Mouse (Mus musculus) midbrain, embryonic 15.5 days (tissue): ENCODE measurements around the gene Tlcd2. TPM values are rescaled to one million over a fixed set of nuclear protein-coding genes. Genes with fewer than 3 reads are reported as not detected.
A peak's percentile ranks its signal among the peaks of the same experiment; 100 is the strongest.

Experiments
- ATAC-seq: fragments of 200-750 bp; cut with Nextera tagmentation; replicated peaks from 2 replicates; pipeline ENCODE4 v1.8.0; 2017; ENCODE audit warnings: moderate TSS enrichment
- H3K27ac ChIP-seq: fragments of 300-500 bp; sonication (generic); 2 replicates; pipeline ENCODE4 v1.5.1; 2015; ENCODE audit warnings: mild to moderate bottlenecking, inconsistent platforms
- H3K27me3 ChIP-seq: fragments of 300-500 bp; sonication (generic); replicated peaks from 2 replicates; pipeline ENCODE4 v1.6.1; 2015; ENCODE audit warnings: inconsistent platforms
- H3K36me3 ChIP-seq: fragments of 300-500 bp; sonication (generic); replicated peaks from 2 replicates; pipeline ENCODE4 v1.6.1; 2015; ENCODE audit warnings: inconsistent platforms
- H3K4me1 ChIP-seq: fragments of 300-500 bp; sonication (generic); 2 replicates; pipeline ENCODE4 v1.6.1; 2015; ENCODE audit warnings: inconsistent platforms
- H3K4me2 ChIP-seq: fragments of 300-500 bp; sonication (generic); 2 replicates; pipeline ENCODE4 v1.6.1; 2015; ENCODE audit warnings: inconsistent platforms, mild to moderate bottlenecking, moderate library complexity
- H3K4me3 ChIP-seq: fragments of 300-500 bp; sonication (generic); 2 replicates; pipeline ENCODE4 v1.5.1; 2015; ENCODE audit warnings: mild to moderate bottlenecking, inconsistent platforms
- H3K9ac ChIP-seq: fragments of 300-500 bp; sonication (generic); 2 replicates; pipeline ENCODE4 v1.6.1; 2015; ENCODE audit warnings: mild to moderate bottlenecking, inconsistent platforms
- H3K9me3 ChIP-seq: fragments of 300-500 bp; sonication (generic); 2 replicates; pipeline ENCODE4 v1.6.1; 2016; ENCODE audit warnings: inconsistent platforms
- WGBS: fragments of 180-500 bp; shearing (Covaris S2); methylation state at CpG from one replicate; pipeline ENCODE4 v1.1.7; 2015; ENCODE audit warnings: mixed read lengths; 5-methylcytosine and 5-hydroxymethylcytosine counted together
- microRNA counts: library from miRNA; unstranded; fragments of <30 nt; microRNA quantifications from one replicate; lab custom pipeline; 2016
- microRNA-seq: library from miRNA; unstranded; fragments of <30 nt; microRNA quantifications from one replicate; pipeline ENCODE4, GENCODE M21; 2016
- polyA plus RNA-seq: library from polyadenylated mRNA; unstranded; fragments of >200 nt; fragmentation: Nextera tagmentation; extraction: Ambion mirVana; gene quantifications from 2 replicates; pipeline ENCODE4 v1.2.1, GENCODE M21; 2015

Gene Tlcd2
- polyA plus RNA-seq, 1 experiment from 2014 or later = 2.2 TPM

GRCm38 (mm10) chr11:75511213-75511612, 49.7 kb downstream of the Tlcd2 start:
- Histone ChIP-seq H3K4me1 (peaks cover 13% of the 10 kb centered on the region), H3K27me3 (no peaks in the 10 kb centered on the region), H3K9me3 (no peaks in the 10 kb centered on the region), H3K27ac (no peak overlapping the region), H3K4me2 (0 out of 2 replicates have a peak overlapping the region, but pooled peaks have one; percentile 93), H3K4me3 (no peak overlapping the region), H3K9ac (no peak overlapping the region), H3K36me3 (peaks cover 28% of the 10 kb centered on the region)
- no peak for ATAC-seq
- WGBS = 82% methylated on average over 6 of the region's 6 CpGs

- peaks cover 22% of the 10 kb centered on the region for H3K36me3 ChIP-seq
- H3K9me3 ChIP-seq = no peaks in the 10 kb centered on the region
- H3K27ac ChIP-seq = no peak overlapping the region
- WGBS = 80% methylated on average over 9 of the region's 9 CpGs
- H3K9ac ChIP-seq = no peak overlapping the region
- no peak overlapping the region for H3K4me2 ChIP-seq
- H3K4me1 ChIP-seq = peaks cover 13% of the 10 kb centered on the region
- H3K27me3 ChIP-seq = no peaks in the 10 kb centered on the region
- no peak overlapping the region for H3K4me3 ChIP-seq
- no peak for ATAC-seq
Observed at GRCm38 (mm10) chr11:75512301-75513018, 50.9 kb downstream of the Tlcd2 start.

- Histone ChIP-seq H3K9ac (no peak within 1 kb of the TSS), H3K27ac (no peak within 1 kb of the TSS), H3K4me1 (peaks cover 13% of the 10 kb centered on the region), H3K4me3 (no peak within 1 kb of the TSS), H3K27me3 (no peaks in the 10 kb centered on the region), H3K9me3 (no peaks in the 10 kb centered on the region), H3K36me3 (peaks cover 15% of the 10 kb centered on the region), H3K4me2 (no peak within 1 kb of the TSS)
- no peak for ATAC-seq
- WGBS = 46% methylated on average over 8 of the region's 8 CpGs
Observed at GRCm38 (mm10) chr11:75513336-75513735, 51.8 kb downstream of the Tlcd2 start, which contains the start of gene Scarf1. Gene Scarf1, plus strand, starts transcription at chr11:75513540.

GRCm38 (mm10) chr11:75515186-75515585, 53.7 kb downstream of the Tlcd2 start:
- no peak for ATAC-seq
- Histone ChIP-seq H3K36me3 (no peaks in the 10 kb centered on the region), H3K4me1 (peaks cover 4% of the 10 kb centered on the region), H3K9ac (no peak overlapping the region), H3K27me3 (no peaks in the 10 kb centered on the region), H3K4me2 (no peak overlapping the region), H3K9me3 (no peaks in the 10 kb centered on the region), H3K27ac (no peak overlapping the region), H3K4me3 (no peak overlapping the region)
- 92% methylated on average over 25 of the region's 25 CpGs for whole genome bisulfite sequencing

GRCm38 (mm10) chr11:75519834-75520633, 58.5 kb downstream of the Tlcd2 start:
- Histone ChIP-seq H3K27ac (no peak overlapping the region), H3K9me3 (no peaks in the 10 kb centered on the region), H3K4me2 (no peak overlapping the region), H3K4me1 (no peaks in the 10 kb centered on the region), H3K9ac (no peak overlapping the region), H3K27me3 (no peaks in the 10 kb centered on the region), H3K4me3 (no peak overlapping the region), H3K36me3 (no peaks in the 10 kb centered on the region)
- ATAC-seq = no peak
- 79% methylated on average over 15 of the region's 15 CpGs for WGBS

MicroRNAs encoded within 50 kb of the gene (microRNA counts, 519-probe panel; counts per million panel counts)
- microRNA mmu-miR-22 (lab: Ali Mortazavi, UCI) = 4,035 counts per million, percentile 90 among the panel's probes with 10 or more counts

Small RNA genes lying within 50 kb of the gene (microRNA-seq; reads per million reads assigned to microRNA genes)
- 4,020 reads per million, percentile 90 among the genes with 10 or more reads in this experiment for gene Mir22

Other genes with a start within 250 kb of the Tlcd2 start
- gene Rpa1, start 113.4 kb upstream of the Tlcd2 start, polyA plus RNA-seq = 49.1 and 49.6 TPM in 2 replicates
- gene Smyd4, start 113.3 kb upstream of the Tlcd2 start, polyA plus RNA-seq = 16.8 and 17.2 TPM in 2 replicates
- gene Serpinf1, start 39.0 kb upstream of the Tlcd2 start, polyA plus RNA-seq = 29.8 and 42.7 TPM in 2 replicates
- gene Serpinf2, start 22.1 kb upstream of the Tlcd2 start, polyA plus RNA-seq = 0.37 TPM in 1 of 2 replicates, not detected in the other
- gene Wdr81, start 7.0 kb upstream of the Tlcd2 start, polyA plus RNA-seq = 8.4 and 8.7 TPM in 2 replicates
- 54.8 and 56.4 TPM in 2 replicates for gene Prpf8, start 25.1 kb downstream of the Tlcd2 start, polyA plus RNA-seq
- 1.9 and 2.0 TPM in 2 replicates for gene Rilp, start 48.4 kb downstream of the Tlcd2 start, polyA plus RNA-seq
- 4.6 and 5.2 TPM in 2 replicates for gene Scarf1, start 51.8 kb downstream of the Tlcd2 start, polyA plus RNA-seq
- 17.7 and 20.2 TPM in 2 replicates for gene Slc43a2, start 70.0 kb downstream of the Tlcd2 start, polyA plus RNA-seq
- gene Pitpna, start 126.4 kb downstream of the Tlcd2 start, polyA plus RNA-seq = 103 and 116 TPM in 2 replicates
- 45.1 and 47.0 TPM in 2 replicates for gene Inpp5k, start 169.3 kb downstream of the Tlcd2 start, polyA plus RNA-seq
- gene Myo1c, start 188.8 kb downstream of the Tlcd2 start, polyA plus RNA-seq = 9.4 and 9.8 TPM in 2 replicates
- gene Crk, start 217.5 kb downstream of the Tlcd2 start, polyA plus RNA-seq = 117 and 118 TPM in 2 replicates